Mouse (Mus musculus): ENCODE results near the gene C130050O18Rik. TPM values are rescaled to one million over a fixed set of nuclear protein-coding genes. Genes with fewer than 3 reads are reported as not detected.

C130050O18Rik gene
- total and polyA plus RNA-seq, 3 experiments = 0.12 to 0.21 TPM; not detected in 1

DNA sequence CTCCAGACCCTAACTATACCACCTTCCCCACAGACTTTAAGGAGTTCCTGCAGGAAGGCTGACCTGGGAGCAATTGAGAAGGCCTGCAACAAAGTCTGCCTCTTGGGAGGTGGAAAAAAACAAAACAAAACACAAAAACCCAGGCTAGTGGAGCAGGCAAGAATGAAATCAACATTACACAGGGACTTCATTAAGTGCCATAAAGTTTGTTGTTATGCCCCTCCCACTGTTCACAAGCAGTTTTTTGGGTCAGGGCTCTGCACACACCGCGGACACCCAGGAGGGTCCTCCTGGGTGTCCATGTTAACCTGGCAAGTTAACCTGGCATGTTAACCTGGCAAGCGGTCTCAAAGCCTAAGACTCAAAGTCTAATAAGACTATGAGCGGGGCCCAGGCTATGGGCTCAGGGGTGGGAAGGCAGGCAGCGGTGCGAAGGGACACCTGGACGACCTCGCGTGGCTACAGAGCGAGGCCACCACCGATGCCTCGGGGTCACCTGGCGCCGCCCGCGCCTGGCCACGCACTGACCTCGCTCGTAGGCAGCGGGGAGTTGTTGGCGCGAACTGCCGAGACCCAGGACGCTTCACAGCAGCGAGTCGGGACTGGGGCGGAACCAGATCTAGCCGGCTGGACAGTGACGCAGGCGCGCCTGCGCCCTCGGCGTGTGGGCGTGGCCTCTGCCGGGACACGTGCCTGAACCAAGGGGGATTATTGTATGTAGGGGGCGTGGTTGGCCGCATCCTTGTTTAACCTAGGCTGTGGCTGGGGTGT lies 33.3 kb upstream of the C130050O18Rik start (continued):
- TF ChIP-seq EP300 (IDR thresholded peaks at IDR 0.05; ENCODE audit: low read depth in 1 of 2, low read length in 2 of 2) = no peak
- no peak for TF ChIP-seq KAT2A (conservative IDR thresholded peaks at IDR 0.05; ENCODE audit: low read depth, low read length)
- peak; percentile 59 for TF ChIP-seq NELFE (IDR thresholded peaks at IDR 0.05; ENCODE audit: low read depth, low read length)
- no peak for TF ChIP-seq CHD2 (IDR thresholded peaks at IDR 0.05; ENCODE audit: low read length)
- no peak for TF ChIP-seq TBP (IDR thresholded peaks at IDR 0.05; ENCODE audit: low read depth, low read length)
- no peak for TF ChIP-seq RAD21 (IDR thresholded peaks at IDR 0.05; ENCODE audit: low read depth, low read length)
- TF ChIP-seq MAZ (IDR thresholded peaks at IDR 0.05; ENCODE audit: low read depth, low read length) = no peak
- no peak for TF ChIP-seq JUND (IDR thresholded peaks at IDR 0.05; ENCODE audit: low read depth, low read length)
- TF ChIP-seq SIN3A (IDR thresholded peaks at IDR 0.05; ENCODE audit: low read length) = peak; percentile 85
- TF ChIP-seq CTCF (IDR thresholded peaks at IDR 0.05 in 2 of 3, conservative IDR thresholded peaks at IDR 0.05 in 1 of 3; ENCODE audit: control insufficient read depth in 1 of 3, insufficient read depth in 1 of 3, low read depth in 2 of 3, low read length in 3 of 3, poor library complexity in 1 of 3, severe bottlenecking in 1 of 3) = peak in 1 of 3 experiments; percentile 2; a peak in 1 of 6 replicates
- peak; percentile 88 for TF ChIP-seq MYC (IDR thresholded peaks at IDR 0.05; ENCODE audit: low read depth, low read length)
- no peak for TF ChIP-seq RCOR1 (IDR thresholded peaks at IDR 0.05; ENCODE audit: low read depth, low read length)
- no peak for TF ChIP-seq CHD1 (IDR thresholded peaks at IDR 0.05; ENCODE audit: low read depth, low read length)
- peak; percentile 84 for TF ChIP-seq NRF1 (IDR thresholded peaks at IDR 0.05; ENCODE audit: insufficient read depth, low read depth, low read length, poor library complexity, severe bottlenecking)
- TF ChIP-seq ZMIZ1 (IDR thresholded peaks at IDR 0.05; ENCODE audit: low read depth, low read length) = peak; percentile 24; the same call in 1 of the 2 replicates
- TF ChIP-seq GATA1 (IDR thresholded peaks at IDR 0.05; ENCODE audit: low read depth, low read length) = no peak

GRCm38 (mm10) chr5:139373126-139373525 lies 32.0 kb upstream of the C130050O18Rik start:
- Histone ChIP-seq H3K4me3 (ENCODE audit: control insufficient read depth in 1 of 2, insufficient read depth in 1 of 2, low read depth in 2 of 2, low read length in 2 of 2) (no peak overlapping the region), H3K9ac (ENCODE audit: control insufficient read depth, low read depth, low read length, poor library complexity, severe bottlenecking) (no peak overlapping the region), H3K36me3 (ENCODE audit: control insufficient read depth in 1 of 2, insufficient read depth in 2 of 2, low read length in 2 of 2) (no peaks in the 10 kb centered on the region; a peak in 1 of 4 replicates), H3K79me2 (ENCODE audit: control insufficient read depth, insufficient read depth, low read length, poor library complexity) (peaks cover 2% of the 10 kb centered on the region; the same call in 1 of the 2 replicates), H3K27me3 (ENCODE audit: control insufficient read depth in 1 of 2, insufficient read depth in 2 of 2, low read length in 2 of 2) (no peaks in the 10 kb centered on the region), H3K27ac (ENCODE audit: control insufficient read depth, low read depth, low read length) (no peak overlapping the region), H3K9me3 (replicated peaks; ENCODE audit: insufficient read depth, low read length) (no peaks in the 10 kb centered on the region), H3K4me1 (ENCODE audit: control insufficient read depth in 1 of 2, insufficient read depth in 2 of 2, low read length in 2 of 2) (peaks cover 0 to 5% of the 10 kb centered on the region in 2 experiments; a peak in 3 of 4 replicates)
- TF ChIP-seq GATA1 (IDR thresholded peaks at IDR 0.05; ENCODE audit: low read depth, low read length) (no peak), SMC3 (IDR thresholded peaks at IDR 0.05; ENCODE audit: low read depth, low read length) (no peak), CHD2 (IDR thresholded peaks at IDR 0.05; ENCODE audit: low read length) (no peak), ZMIZ1 (IDR thresholded peaks at IDR 0.05; ENCODE audit: low read depth, low read length) (no peak), RAD21 (IDR thresholded peaks at IDR 0.05; ENCODE audit: low read depth, low read length) (no peak), POLR2A (IDR thresholded peaks at IDR 0.05; ENCODE audit: control insufficient read depth in 1 of 2, insufficient read depth in 1 of 2, low read depth in 1 of 2, low read length in 2 of 2, poor library complexity in 1 of 2) (no peak), NELFE (IDR thresholded peaks at IDR 0.05; ENCODE audit: low read depth, low read length) (no peak), TAL1 (IDR thresholded peaks at IDR 0.05; ENCODE audit: low read length) (no peak), CHD1 (IDR thresholded peaks at IDR 0.05; ENCODE audit: low read depth, low read length) (no peak), TBP (IDR thresholded peaks at IDR 0.05; ENCODE audit: low read depth, low read length) (no peak), POLR2AphosphoS2 (IDR thresholded peaks at IDR 0.05; ENCODE audit: low read length) (no peak), MEF2A (IDR thresholded peaks at IDR 0.05; ENCODE audit: extremely low read depth, insufficient replicate concordance, low read depth, low read length, poor library complexity, severe bottlenecking) (no peak)
- no peak for DNase-seq (ENCODE audit: low read depth, low spot score)
